ENCODE assay signal across 8 mouse cellular contexts in genomic region chr16:33859988-33860700, GRCm38 (mm10). TPM values are rescaled to one million over a fixed set of nuclear protein-coding genes. Genes with fewer than 3 reads are reported as not detected.
A peak's percentile ranks its signal among the peaks of the same experiment; 100 is the strongest.
DNase-seq lines count a peak whose midpoint lies in the region; ATAC-seq and TF ChIP-seq lines count a peak whose summit lies in the region.

No protein-coding gene starts in this region.

- no peaks in the 10 kb centered on the region for H3K9me3 ChIP-seq in embryonic facial prominence, embryonic 10.5 days
- no peaks in the 10 kb centered on the region for H3K9me3 ChIP-seq in midbrain, embryonic 13.5 days

- H3K27ac ChIP-seq in embryonic facial prominence, embryonic 10.5 days (replicated peaks) = 0 out of 2 replicates have a peak overlapping the region, but pooled peaks have one; percentile 20
- peak overlapping the region; percentile 43 for H3K27ac ChIP-seq in kidney, adult 2 months (ENCODE audit: insufficient read depth, low read depth, low read length)
- H3K27ac ChIP-seq in midbrain, embryonic 13.5 days = peak overlapping the region; percentile 36; the same call in 1 of the 2 replicates

- intact Hi-C loops in left cerebral cortex, postnatal 36 days (cut with DNase I) = no loop called here

- H3K9ac ChIP-seq in midbrain, embryonic 13.5 days (replicated peaks) = no peak overlapping the region; the same call in 1 of the 2 replicates

- TF ChIP-seq CTCF in kidney, adult 2 months (conservative IDR thresholded peaks at IDR 0.05; ENCODE audit: insufficient read depth, insufficient read length, low read depth, low read length) = peak; percentile 55

- ATAC-seq in midbrain, embryonic 13.5 days = peak; percentile 87

- H3K27me3 ChIP-seq in embryonic facial prominence, embryonic 10.5 days (replicated peaks; ENCODE audit: low read depth, poor library complexity, severe bottlenecking) = no peaks in the 10 kb centered on the region
- H3K27me3 ChIP-seq in kidney, adult 2 months (replicated peaks; ENCODE audit: control insufficient read depth, insufficient read depth, low read length) = no peaks in the 10 kb centered on the region
- no peaks in the 10 kb centered on the region for H3K27me3 ChIP-seq in midbrain, embryonic 13.5 days

- peak; percentile 11 for DNase-seq in thymus, postnatal 14 days
- no peak for DNase-seq in thymus, postnatal 0 days (ENCODE audit: low spot score)
- DNase-seq in embryonic facial prominence, embryonic 10.5 days (ENCODE audit: low spot score) = no peak
- peak; percentile 78 for DNase-seq in heart, adult 8-10 months (ENCODE audit: low spot score)
- DNase-seq in kidney, adult 2 months = peak; percentile 95
- DNase-seq in left cerebral cortex, postnatal 36 days (ENCODE audit: low spot score in 2 of 2) = peak; percentile 59 to 72
- DNase-seq in urinary bladder, adult 2 months (ENCODE audit: low spot score) = peak; percentile 42

- no peaks in the 10 kb centered on the region for H3K36me3 ChIP-seq in embryonic facial prominence, embryonic 10.5 days (replicated peaks)
- H3K36me3 ChIP-seq in kidney, adult 2 months (ENCODE audit: control insufficient read depth, insufficient read depth, low read length) = no peaks in the 10 kb centered on the region
- no peaks in the 10 kb centered on the region for H3K36me3 ChIP-seq in midbrain, embryonic 13.5 days

- WGBS in embryonic facial prominence, embryonic 10.5 days = 48% methylated on average over 14 of the region's 14 CpGs
- WGBS in kidney, adult 2 months = 33% methylated on average over 14 of the region's 14 CpGs
- WGBS in midbrain, embryonic 13.5 days = 38% methylated on average over 14 of the region's 14 CpGs

- H3K4me3 ChIP-seq in embryonic facial prominence, embryonic 10.5 days = 0 out of 2 replicates have a peak overlapping the region, but pooled peaks have one; percentile 16
- H3K4me3 ChIP-seq in kidney, adult 2 months (ENCODE audit: insufficient read depth, low read depth, low read length) = no peak overlapping the region
- no peak overlapping the region for H3K4me3 ChIP-seq in midbrain, embryonic 13.5 days (replicated peaks)

- no peak for TF ChIP-seq POLR2A in kidney, adult 2 months (IDR thresholded peaks at IDR 0.05; ENCODE audit: low read depth, low read length)

- peak overlapping the region; percentile 37 for H3K4me2 ChIP-seq in midbrain, embryonic 13.5 days (replicated peaks)

- peaks cover 30% of the 10 kb centered on the region for H3K4me1 ChIP-seq in embryonic facial prominence, embryonic 10.5 days
- peaks cover 21% of the 10 kb centered on the region for H3K4me1 ChIP-seq in kidney, adult 2 months (ENCODE audit: control insufficient read depth, insufficient read depth, low read length)
- peaks cover 10% of the 10 kb centered on the region for H3K4me1 ChIP-seq in midbrain, embryonic 13.5 days (replicated peaks)

RNA-seq across cellular contexts. Expression of gene Itgb5, which starts 30.7 kb away (rescaled TPM):
- 5.1 and 5.5 TPM in 2 replicates for polyA plus RNA-seq in thymus, postnatal 0 days (2015; fragmentation: Nextera tagmentation; extraction: Ambion mirVana)
- polyA plus RNA-seq in embryonic facial prominence, embryonic 10.5 days (2016; fragmentation: Nextera tagmentation; extraction: Ambion mirVana) = 62.1 and 64.1 TPM in 2 replicates
- total RNA-seq in heart, adult 8-10 months (2022) = 100 to 1,000 TPM in 1 of 4 experiments, 10 to 100 TPM in 3; 87.6 to 103 (median 91.3) TPM
- 145 TPM in 2 replicates for polyA plus RNA-seq in kidney, adult 2 months (2012; rRNA removed)
- total RNA-seq in left cerebral cortex, postnatal 36 days (2021) = 10 to 100 TPM; 35.6 to 37.1 TPM
- polyA plus RNA-seq in midbrain, embryonic 13.5 days (2015; fragmentation: Nextera tagmentation; extraction: Ambion mirVana) = 5.3 and 10.3 TPM in 2 replicates
- polyA plus RNA-seq in urinary bladder, adult 2 months (2012; rRNA removed) = 79.7 and 98.3 TPM in 2 replicates

Comparison
In these comparisons a context has a peak if more than half of its experiments do, and no peak if none do; other contexts are left out.
1. DNase-seq: peak in thymus, postnatal 14 days (single experiment), heart, adult 8-10 months (single experiment), kidney, adult 2 months (single experiment), left cerebral cortex, postnatal 36 days (2 of 2) and urinary bladder, adult 2 months (single experiment); none in thymus, postnatal 0 days (single experiment) and embryonic facial prominence, embryonic 10.5 days (single experiment).
2. Peak in every context shown above with its lines, with median percentiles within 50 percentile points of each other: H3K27ac ChIP-seq.